Mouse (Mus musculus): ENCODE results near the gene Gm5157.
"Not testable (repeated sequence)": the region's sequence is repeated elsewhere in the genome, so short reads cannot be mapped to it uniquely, and the experiment has no call there.

The Gm5157 gene

DNA sequence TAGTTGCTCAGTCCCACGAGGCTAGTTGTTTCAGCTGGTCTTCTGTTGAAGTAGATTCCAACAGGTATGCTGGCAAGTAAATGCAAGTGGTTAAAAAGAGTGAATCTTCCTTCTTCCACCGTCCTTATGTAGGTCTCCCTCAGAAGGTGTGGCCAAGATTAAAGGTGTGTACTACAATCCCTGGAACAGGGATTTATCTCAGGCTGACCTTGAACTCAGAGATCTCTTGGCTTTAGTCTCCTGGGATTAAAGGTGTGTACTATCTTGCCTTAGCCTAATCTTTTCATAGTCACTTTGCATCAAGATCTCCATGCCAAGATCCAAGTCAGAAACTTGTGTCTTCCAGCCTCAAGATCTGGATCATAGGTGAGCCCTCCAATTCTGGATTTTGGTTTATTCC is at the start of gene Gm5157:
Gm5157 (minus strand) TSS at position 101 of the 400 bp plus-strand sequence.
- DNase-seq (ENCODE audit: low read depth, low spot score), result not testable (repeated sequence)

DNA sequence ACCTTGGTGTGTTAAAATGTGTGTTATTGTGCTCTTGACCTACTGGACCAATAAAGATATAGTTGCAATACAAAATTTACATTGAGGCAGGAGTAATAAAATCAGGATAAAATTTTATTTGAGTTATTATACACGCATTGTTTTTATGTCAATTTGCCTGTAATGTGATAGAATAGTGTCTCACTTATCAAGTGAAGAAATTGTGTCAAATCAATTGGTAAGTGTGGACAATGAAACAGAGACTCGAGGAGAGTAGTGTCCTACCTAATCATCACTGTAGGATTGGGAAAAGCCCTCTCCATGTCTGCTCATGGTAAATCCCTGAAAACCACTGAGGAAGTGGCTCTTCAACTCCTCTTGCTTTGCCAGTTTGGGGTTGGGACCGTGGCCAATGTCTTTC is 28.3 kb downstream of the Gm5157 start, which contains the start of gene Vmn1r123:
Vmn1r123 (plus strand) TSS at position 301 of the 400 bp plus-strand sequence.
- not testable (repeated sequence) for DNase-seq (ENCODE audit: low read depth, low spot score)

Data from brain, embryonic 18.5 days (tissue).